Mouse (Mus musculus) cerebellum, adult 9-11 months (tissue): ENCODE results near the gene Abcc5.
A peak's percentile ranks its signal among the peaks of the same experiment; 100 is the strongest.
"Not testable (repeated sequence)": the region's sequence is repeated elsewhere in the genome, so short reads cannot be mapped to it uniquely, and the experiment has no call there.

Experiments used
- DNase-seq: peaks from one replicate; pipeline ENCODE4 v3.0.0; 2022

Abcc5 gene

DNA sequence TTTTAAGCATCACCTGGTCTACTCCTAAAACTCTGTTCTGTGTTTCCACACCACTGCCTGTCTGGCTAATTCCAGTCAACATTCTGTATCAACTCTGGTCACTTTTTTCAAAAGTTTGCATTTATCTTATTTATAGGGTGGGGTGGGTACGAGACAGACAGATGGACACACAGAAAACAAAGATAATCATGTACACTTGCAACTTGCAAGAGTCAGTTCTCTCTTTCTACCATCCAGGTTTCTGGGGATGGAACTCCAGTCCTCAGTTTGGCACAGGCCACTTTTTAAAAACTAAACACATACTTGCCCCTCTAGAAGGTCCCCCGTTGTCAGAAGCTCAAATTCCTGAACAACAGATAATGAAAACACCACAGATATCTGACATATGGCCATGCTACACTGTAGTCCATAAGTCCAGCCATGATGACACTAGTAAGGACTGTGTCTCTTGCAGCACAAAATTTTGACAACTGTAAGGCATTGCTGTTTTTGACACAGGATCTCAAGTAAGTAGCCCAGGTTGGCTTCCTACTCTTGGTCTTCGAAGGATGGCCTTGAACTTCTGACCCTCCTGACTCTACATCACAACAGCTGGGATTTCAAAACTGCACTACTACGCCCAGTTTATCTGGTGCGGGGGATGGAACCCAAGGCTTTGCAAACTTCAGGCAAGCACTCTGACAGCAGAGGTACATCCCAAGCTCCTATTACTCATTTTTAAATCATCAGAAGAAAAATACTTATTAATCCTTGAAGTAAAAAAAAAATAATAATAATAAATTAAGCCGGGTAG is 3.1 kb downstream of the Abcc5 start:
- DNase-seq = no peak

DNA sequence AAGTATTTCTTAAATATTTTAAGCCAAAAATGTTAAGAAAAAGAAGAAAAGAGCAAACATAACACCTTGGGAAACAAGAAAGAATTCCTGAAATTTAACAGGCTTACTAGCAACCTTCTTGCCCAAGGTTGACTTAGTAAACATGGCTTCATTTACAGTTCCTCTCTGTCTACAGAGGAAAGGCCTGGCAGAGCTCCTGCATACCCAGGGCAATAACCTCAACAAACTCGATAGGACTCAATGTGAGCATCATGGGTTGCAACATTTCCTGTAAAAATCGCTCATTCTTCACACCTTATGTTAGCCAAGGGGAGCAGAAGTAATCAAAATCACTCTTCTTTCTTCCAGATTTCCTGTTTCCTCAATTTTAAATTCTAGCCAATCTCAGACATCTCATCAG is 8.1 kb downstream of the Abcc5 start:
- DNase-seq = no peak

DNA sequence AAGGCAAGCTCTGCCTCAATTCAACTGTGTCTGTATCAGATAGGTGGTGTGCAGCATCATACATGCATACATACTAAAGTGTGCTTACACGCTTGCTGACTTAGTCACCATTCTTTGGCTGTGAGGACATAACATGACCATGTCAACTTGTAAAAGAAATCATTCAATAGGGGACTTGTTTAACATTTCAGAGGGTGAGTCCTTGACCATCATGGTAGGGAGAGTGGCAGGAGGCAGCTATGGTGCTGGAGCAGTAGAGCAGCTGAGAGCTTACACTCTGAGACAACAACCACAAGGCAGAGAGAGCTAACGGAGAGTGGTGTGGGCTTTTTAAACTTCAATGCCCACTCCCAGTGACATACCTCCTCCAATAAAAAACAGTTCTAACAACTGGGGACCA is 9.9 kb downstream of the Abcc5 start:
- DNase-seq = no peak

DNA sequence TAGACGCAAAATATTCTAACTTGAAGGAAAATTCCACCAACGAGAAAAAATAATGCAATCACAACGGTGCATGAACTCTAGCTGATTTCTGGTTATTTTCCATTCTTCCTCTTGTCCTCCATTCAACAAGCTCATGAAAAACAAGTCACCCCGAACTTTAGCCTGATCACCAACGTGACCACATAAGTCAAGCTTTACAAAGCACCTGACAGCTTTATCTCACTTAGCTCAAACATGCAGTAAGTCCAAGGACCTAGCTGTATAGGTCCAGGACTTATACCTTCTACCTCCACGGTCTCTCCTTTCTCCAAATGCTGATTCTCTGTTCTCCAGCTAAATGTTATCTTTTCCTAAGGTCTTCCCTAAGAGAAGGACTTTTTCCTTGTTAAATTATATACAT is 10.4 kb downstream of the Abcc5 start:
- DNase-seq = no peak

DNA sequence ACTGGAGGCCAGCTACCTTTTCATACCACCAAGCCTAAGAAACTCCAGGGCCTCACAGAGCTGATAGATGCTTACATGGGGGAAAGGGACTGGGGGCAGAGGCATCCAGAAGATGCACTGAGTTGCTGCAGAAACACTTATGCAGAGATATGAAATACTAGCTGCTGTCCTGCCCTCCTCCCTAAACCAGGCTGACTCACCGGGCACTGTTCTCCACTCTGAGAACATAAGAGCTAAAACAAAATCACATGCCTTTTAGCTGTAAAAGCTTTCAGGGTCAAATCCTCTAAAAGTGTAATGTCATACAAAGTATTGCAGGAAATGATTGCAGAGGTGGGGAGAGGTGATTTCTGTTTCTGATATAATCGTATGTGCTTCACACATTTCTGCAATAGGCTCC is 11.0 kb downstream of the Abcc5 start:
- no peak for DNase-seq

DNA sequence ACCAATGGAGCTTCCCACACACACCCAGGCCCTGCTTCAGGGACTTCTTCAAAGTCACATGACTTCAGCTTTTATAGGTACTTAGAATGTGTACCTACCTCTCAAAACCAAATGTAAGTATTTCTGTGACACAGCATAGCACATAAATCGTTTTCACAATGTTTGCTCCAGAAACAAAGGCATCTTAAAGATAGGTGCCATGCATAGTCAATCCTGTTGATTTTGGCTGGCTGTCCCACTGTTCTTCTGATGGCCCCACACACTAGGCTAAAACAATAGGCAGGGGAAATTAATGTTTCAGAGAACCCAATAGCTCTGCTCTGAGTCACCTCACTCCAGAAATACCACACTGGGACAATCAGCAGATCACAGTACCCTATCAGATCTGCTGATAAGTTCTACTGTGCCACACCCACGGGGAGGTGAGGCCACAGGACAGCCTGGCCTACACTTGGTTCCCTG is 12.3 kb downstream of the Abcc5 start:
- no peak for DNase-seq

DNA sequence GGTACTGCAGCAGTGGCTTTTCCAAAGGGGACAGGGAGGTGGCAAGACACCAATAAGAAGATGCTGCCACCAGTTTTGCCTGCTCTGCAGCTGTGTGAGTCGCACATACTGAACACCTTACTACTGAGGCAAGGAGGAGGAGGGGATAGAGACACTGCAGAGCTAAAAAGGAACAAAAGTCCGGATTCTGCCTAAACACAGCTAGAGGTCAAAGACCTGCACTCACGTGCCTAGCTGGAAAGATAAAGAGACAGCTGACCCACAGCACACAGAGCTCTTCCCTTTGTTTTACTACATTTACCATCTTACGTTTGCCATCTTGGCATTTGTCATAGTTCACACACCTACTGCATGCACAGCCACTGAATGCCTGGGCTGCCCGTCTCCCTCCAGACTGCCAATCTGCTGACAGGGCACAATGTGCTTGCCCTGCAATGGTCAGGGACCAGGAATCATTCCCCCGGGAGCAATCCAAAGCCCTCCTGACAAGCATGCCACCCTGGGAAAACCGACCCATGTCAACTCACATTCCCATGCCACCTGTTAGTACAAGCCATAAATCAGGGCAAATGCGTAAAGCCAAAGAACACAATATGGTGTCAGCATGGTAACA is 14.1 kb downstream of the Abcc5 start:
- no peak for DNase-seq

DNA sequence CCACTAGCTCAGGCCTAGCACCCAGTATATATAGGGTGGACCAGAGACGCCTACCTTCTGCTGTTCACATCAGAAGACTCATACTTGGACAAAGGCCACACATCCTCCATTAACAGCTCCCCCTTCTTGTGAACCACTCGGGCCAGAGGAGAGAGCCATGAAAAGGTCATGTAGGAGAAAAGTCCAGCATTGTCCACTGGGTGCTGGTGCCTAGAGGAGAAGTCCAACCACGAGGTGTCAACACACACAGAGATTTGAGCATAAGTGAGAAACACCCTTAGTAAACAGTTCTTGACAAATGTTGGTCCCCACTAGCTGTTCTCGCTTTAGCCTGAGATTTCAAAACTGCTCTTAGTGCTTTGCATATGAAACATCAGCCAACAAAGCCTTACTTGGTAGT is 20.9 kb downstream of the Abcc5 start:
- no peak for DNase-seq

DNA sequence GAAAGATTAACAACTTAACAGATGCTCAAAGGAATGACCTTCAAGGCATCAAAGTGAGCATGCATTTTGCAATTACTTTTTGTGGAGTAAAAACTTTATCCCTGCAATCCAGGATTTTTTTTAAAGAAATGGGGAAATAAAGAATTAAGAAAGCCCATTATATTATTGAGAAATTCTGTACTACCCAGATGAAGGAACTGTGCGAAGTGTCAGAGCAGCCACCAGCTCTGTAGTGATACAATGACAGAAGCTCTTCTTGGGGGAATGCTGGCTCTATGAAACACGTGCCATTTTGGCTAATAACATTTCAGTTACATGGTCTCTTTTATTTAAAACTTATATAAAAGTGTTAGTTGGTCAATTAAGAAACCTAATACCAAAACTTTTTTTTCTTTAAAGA is 22.9 kb downstream of the Abcc5 start:
- DNase-seq = no peak

DNA sequence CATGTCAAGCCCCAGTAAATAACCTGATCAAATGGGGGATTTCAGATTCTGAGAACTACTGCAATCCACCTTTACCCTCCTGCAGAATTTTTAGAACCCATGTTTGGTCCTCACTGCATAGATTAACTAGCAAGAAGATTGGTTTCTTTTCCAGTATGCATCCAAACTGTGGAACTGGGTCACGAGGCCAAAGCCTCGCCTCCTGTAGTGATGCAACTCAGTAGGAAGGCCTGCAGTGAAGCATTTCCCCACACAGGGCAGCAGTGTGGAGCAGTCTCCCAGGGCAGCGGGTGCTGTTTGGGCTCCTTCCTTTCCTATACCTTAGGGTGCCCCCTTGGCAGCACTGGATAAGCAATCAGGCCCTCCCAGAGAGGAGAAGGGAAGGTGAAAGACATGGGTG is 24.6 kb downstream of the Abcc5 start:
- DNase-seq = no peak

DNA sequence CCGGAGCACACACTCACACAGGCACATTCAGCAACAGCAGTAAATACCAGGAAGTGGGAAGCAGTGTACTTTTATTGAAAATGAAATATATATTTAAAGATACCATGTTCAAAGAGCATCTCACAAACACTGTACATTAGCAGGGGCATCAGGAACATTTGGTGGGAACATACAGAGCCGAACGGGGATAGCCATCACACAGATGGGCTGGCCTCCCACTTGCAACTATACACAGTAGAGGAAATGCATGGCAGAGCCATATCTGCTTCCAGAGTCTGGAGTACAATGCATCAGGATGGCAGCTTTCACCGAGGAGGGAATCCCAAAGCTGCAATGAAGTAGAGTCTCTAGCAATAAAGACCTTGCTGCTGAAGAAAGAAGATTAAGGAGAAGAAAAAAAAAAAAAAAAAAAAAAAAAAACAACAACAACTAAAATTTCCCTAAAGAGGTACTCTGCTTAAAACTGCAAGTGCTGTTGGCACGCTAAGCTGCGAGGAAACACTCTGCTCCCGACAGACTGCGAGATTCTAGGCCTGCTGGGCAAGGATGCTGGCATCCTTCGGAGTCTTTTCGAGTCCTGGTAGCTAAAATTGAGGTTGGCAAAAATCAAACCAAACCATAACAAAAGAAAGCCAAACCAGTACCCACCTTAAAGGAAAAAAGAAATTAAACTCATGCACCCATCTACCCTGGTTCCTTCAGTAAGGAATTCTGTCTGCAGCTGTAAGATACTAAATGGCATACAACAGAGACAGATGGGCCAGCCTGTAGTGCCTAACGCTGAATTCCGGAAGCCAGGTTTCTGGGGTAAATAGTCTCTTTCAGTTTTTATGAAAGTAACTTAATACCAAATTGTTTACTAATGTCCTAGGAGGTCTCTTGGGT is 25.2 kb downstream of the Abcc5 start:
- peak; percentile 25 for DNase-seq

DNA sequence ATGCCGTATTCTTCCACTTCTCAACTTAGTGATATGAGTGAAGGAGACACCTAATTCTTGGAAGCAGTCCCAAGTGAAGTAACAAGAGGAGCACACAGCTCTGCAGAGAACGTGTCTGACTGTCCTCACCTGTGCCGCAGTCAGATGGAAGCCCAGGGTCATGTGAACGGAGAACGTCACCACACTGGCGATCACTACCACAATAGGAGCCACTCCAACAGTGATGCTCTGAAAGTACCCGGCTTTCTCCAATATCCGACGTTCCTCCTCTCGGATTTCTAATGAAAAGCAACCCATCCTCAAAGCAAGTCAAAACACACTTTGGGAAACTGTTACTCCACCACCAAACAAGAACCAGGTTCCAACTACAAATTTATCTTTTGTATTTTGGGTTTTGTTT is 29.3 kb downstream of the Abcc5 start:
- no peak for DNase-seq

DNA sequence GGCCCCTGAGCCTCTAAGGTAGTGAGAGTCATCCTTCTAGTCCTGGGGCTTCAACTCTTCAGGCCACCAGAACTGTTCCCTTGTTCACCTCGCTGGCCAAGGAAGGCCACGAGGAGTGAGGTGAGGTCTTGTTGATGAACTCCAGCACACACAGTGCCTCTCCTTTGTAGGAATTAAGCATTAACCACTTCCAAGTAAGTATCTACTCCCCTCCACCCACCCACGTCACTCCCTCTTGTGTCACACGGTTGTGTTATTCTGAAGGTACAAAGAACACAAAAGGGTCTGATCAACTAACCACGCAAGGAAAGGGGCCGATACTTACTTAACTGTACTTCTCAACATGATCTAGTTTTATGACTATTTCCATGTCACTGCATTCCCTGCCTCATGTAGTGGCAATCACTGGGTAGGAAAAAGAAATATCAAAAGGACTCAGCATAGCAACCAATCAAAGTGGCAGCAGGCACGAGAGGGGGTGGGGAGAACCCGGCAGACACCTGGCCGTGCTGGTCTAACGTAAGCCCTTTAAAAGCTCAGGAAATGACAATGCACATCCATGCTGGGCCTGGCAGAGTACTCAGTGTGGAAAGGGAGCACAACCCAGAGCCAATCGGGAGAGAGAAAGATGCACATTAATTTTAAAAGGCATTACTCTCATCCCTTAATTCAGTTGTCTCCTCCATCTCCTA is 30.8 kb downstream of the Abcc5 start:
- no peak for DNase-seq

DNA sequence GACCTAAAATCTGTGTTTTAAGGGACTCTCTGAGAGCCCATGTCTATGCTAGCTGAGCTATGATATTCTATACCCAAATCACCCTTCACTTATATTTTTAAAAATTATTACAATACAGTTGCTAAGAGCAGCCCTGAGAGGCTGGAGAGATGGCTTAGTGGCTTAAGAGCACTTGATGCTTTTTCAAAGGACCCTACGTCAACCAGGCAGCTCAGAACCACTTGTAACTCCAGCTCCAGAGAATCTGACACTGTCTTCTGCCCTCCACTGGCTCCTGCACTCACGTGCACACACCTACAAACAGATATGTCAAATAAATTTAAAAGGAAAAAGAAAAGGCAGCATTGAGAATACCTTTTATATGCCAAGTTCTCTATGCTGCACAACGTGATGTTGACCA is 34.4 kb downstream of the Abcc5 start:
- no peak for DNase-seq

DNA sequence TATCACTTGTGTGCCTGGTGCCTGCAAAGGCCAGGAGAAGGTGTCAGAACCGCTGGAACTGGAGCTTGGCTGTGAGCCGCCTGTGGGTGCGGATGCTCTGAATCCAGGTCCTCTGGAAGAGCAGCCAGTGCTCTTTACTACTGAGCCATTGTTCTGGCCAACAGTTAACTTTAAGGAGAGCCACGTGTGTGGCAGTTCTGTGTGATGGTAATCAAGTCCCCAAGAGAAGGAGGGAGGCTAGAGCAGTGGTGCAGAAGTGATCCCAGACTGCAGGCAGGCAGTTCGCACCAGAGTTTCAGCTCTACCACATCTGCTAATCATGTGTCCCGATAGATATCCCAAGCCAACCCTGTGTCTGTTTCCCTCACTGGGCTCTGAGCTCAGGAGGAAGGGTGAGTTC is 36.0 kb downstream of the Abcc5 start:
- no peak for DNase-seq

DNA sequence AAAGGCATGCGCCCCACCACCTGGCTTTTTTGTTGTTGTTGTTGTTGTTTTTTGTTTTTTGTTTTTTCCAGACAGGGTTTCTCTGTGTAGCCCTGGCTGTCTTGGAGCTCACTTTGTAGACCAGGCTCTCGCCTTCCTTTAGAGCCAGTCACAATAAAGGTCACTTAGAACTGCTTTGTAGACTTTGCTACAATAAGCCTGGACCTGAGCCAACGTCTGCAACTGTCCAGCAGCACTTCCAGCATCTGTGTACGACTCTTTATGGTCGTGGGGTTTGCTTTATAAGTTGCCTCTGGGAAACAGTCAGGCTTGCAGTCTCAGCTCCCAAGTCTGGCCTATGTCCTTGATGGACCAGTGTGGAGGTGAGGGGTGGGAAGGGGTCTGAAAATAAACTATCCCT is 45.2 kb downstream of the Abcc5 start:
- no peak for DNase-seq

DNA sequence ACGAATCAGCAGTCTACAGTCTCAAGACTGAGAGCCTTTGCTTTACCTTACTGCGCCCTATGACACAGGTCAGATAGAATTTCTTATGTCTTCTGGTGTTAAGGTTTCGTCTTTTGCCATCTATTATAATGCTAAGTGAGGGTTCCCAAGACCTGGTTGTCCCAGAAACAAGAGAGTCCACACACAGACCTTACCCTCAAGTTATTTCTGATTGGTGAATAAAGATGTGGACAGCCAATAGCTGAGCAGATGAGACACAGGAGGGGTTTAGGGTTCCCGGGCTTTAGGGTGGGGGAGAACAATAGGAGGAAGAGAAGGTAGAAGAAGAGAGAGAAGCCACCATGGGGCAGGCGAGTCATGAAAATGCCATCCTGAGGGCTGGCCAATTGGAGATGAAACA is 50.9 kb downstream of the Abcc5 start:
- no peak for DNase-seq

DNA sequence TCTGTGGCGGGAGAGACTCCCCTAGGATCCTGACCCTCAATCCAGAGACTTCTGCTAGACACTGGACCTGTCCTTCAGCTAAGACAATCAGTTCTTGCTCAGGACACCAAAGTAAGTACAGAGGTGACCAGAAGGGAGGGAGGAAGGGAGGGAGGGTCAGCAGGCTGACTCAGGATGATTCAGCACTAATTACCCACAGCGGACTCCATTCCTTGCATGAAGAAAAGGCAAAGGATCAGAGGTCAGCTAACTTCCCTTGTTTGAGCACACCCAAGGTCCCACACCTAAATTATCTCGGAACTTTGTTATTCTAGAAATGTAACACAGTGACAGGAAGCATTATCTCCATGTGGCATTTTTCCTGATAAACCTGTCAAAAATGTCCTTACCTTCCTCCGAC is 54.5 kb downstream of the Abcc5 start:
- DNase-seq = no peak

DNA sequence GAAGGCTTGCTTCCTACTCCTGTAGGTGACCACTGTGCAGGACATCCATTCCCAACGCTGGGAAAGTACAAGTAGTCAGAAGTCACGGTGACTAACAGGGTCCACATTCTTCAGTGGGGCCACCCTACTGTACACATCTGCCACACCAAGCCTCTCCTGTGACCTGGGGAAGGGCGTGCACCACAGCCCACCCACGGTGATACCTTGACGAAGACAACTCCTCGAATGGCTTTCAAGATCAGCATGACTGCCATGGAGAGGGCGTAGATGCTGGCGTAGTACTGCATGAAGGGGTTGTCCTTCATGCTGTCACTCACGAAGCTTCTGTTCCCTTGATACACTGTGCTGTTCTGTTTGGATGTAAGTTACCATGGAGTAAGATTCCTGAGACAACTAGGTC is 58.0 kb downstream of the Abcc5 start:
- DNase-seq = no peak

DNA sequence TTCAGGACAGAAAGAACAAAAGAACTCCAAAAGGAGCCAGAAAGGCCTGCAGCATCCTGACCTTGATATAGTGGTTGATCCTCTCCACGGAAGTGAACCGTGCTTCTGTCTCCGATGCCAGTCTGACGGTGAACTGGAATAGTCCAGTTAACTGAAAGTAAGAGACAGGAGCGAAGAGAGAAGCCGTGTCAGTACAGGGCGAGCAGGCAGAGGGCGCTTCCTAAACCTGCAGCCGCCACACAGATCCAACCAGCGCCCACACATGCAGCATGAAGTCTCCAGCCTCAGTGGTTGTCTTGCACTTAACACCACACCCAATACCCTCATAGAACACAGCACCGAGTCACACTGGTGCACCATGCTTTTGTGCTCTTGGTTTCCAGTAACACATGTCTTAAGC is 64.1 kb downstream of the Abcc5 start:
- DNase-seq = no peak

DNA sequence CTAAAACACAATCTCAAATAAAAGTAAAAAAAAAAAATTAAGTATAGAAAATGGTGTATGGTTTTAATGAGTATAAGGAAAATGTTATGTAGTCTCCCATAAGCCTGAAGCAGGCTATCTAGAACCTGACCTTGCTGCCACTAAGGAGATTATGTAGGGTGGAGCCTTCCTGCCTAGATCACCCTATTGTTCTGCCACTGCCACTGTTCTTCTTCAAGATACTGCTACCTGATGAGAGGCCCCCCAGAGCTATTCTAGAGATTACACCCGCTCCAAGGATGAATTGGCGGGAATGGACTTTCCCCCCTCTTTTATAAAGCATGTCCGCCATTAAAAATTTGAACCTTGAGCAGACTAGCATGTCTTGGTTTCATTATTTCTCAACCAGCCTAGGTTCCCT is 64.7 kb downstream of the Abcc5 start:
- DNase-seq = not testable (repeated sequence)

DNA sequence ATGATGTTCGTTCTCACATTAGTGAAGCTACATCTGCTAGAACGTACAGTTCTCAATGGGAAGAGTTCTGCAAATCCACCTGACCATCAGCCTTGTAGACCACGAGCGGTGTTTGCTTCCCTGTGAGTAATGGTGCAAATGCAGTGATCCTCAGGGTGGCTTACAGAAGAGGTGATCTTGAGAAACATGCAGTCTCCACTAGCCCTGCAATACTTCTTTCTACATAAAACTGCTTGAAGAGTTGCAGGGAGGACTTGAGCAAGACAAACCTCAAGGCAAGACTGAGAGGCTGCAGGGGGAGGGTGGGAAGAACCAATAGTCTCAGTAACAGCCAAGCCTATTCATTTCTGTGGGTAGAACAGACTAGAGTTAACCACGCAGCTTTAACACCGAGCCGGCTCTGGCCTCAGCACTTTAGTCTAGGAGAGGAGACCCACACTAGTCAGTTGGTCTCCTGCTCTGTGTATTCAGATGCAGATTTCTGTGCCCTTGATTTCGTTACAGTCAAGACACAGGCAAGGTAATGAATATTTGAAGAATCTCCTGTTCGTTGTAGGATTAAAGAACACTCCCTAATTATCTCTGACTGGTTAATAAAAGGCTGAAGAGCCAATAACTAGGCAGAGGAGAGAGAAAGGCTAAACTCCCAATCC is 66.4 kb downstream of the Abcc5 start:
- no peak for DNase-seq

DNA sequence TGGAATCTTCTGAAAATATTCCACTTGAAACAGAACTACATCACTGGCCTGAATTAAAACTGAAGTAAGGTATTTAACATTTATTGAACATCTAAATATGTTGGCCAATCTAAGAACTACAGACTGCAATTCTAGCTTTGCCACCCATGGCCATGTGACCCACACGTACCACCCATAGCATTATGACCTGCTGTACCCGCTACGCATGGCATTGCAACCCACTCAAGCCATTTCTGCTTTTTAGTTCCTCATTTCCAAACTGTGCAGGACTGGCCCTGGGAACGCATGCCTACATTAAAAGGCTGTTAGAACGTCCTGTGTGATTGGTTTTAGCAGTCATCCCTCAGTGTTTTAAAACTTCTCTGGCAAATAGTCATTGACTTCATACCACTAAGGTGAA is 68.4 kb downstream of the Abcc5 start:
- no peak for DNase-seq
